Mouse (Mus musculus) liver, embryonic 14.5 days (tissue): Measurements from ENCODE around the gene Dut.

Experiments
- CTCF ChIP-seq: IDR thresholded peaks from 2 replicates; pipeline ENCODE4 v1.5.1; 2016; ENCODE audit warnings: antibody characterized with exemption, low read depth, control low read depth
- EP300 ChIP-seq: IDR thresholded peaks from 2 replicates; pipeline ENCODE4 v1.6.1; 2016; ENCODE audit warnings: antibody characterized with exemption, low read depth

GRCm38 (mm10) chr2:125290197-125290965, 43.4 kb downstream of the Dut start:
- TF ChIP-seq EP300 (no peak), CTCF (no peak)
